Mouse (Mus musculus): ENCODE results near the gene Abhd17b.

The Abhd17b gene

DNA sequence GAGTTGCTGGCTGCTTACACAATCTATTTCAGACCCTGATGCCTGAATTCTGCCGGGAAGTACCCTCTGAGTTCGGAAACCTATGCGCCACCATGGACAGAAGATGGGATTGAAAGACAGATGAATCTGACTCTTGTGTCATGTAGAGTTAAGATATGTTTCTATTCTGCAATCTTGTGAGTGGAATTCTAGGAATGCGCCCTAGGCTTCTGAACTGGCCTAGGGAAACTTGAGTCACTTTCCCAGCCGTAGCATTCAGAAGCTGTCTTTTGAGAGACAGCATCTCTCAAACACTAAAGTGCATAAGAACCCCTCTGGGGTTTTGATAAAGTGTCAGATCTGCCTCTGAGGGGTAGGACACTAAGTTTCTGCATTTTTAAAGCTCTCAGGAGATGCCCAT lies 78.9 kb downstream of the Abhd17b start:
- DNase-seq (ENCODE audit: low spot score in 2 of 2), result no peak

DNA sequence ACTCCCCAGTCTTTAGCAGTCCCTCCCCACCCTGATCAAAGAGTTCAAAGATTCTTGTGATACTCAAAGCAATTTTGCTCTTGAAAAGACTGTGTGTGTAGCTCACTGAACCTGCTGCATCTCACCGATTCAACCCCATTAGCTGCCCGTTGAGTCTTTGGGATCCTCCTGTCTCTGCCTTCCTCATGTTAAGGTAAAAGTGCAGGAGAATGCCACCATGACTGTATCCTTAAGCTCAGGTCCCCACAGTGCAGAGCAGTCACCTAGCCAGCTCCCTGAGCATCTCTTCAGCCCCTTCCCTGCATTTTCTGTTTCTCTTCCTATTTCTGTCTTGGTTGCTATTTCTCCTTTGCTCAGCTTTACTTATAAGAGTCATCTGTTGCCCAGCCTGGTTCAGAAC lies 80.2 kb downstream of the Abhd17b start:
- no peak for DNase-seq (ENCODE audit: low spot score in 2 of 2)

DNA sequence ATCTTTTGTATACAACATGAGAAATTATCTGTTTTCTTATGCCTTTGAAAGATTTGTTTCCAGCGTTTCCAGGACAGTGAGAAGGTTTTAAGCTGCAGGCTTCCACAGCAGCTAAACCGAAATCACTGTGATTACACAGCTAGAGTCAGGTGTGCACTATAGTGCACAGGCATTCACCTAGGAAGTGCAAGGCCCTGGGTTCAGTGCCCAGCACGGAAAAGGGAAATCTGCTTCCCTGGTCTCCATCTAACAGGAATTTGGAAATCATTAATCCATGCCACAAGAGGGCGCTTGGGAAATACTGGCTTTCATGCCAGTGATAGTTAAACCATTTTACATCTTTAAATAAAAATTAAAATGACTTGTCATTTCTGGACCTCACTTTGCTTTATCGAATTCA lies 81.1 kb downstream of the Abhd17b start:
- peak in 1 of 2 experiments; percentile 56 for DNase-seq (ENCODE audit: low spot score in 2 of 2)

Measured in left cerebral cortex, adult 9 months (tissue).